Mouse (Mus musculus) brain, embryonic 14.5 days (tissue): Measurements from ENCODE around the gene Herc4. TPM values are rescaled to one million over a fixed set of nuclear protein-coding genes. Genes with fewer than 3 reads are reported as not detected.

Experiments used
- DNase-seq: peaks from one replicate; pipeline ENCODE4 v3.0.0-alpha.2; 2011; ENCODE audit warnings: low read depth
- CTCF ChIP-seq: fragments of 200-500 bp; IDR thresholded peaks from 2 replicates; pipeline ENCODE4 v1.5.1; 2012; ENCODE audit warnings: inconsistent platforms, mild to moderate bottlenecking, moderate library complexity, borderline replicate concordance; ENCODE audit not compliant: insufficient read depth, insufficient read length; ENCODE audit errors: extremely low read depth
- POLR2A ChIP-seq: fragments of 200-500 bp; IDR thresholded peaks from 2 replicates; pipeline ENCODE4 v1.6.1; 2012; ENCODE audit warnings: mild to moderate bottlenecking, inconsistent platforms, borderline replicate concordance; ENCODE audit not compliant: poor library complexity, insufficient read depth, insufficient read length, severe bottlenecking; ENCODE audit errors: extremely low read depth
- polyA plus RNA-seq: library from polyadenylated mRNA; depleted of rRNA; stranded (reverse); fragments of >200 nt; gene quantifications from 2 replicates; pipeline ENCODE4 v1.2.3, GENCODE M21; 2012

The Herc4 gene
- polyA plus RNA-seq, 1 experiment: 36.2 TPM

GRCm38 (mm10) chr10:63237206-63237605 lies 6.4 kb upstream of the Herc4 start:
- DNase-seq: no peak
- TF ChIP-seq POLR2A (no peak), CTCF (no peak)

- DNase-seq: no peak
- TF ChIP-seq POLR2A (no peak), CTCF (no peak)
Measured at GRCm38 (mm10) chr10:63238090-63238489, 5.5 kb upstream of the Herc4 start.

- TF ChIP-seq CTCF (no peak), POLR2A (no peak)
- DNase-seq: no peak
Measured at GRCm38 (mm10) chr10:63239848-63240247, 3.8 kb upstream of the Herc4 start.

GRCm38 (mm10) chr10:63240868-63241271 lies 2.7 kb upstream of the Herc4 start:
- TF ChIP-seq CTCF: no peak
- TF ChIP-seq POLR2A: no peak
- DNase-seq: no peak

GRCm38 (mm10) chr10:63242798-63243435 lies 693 bp upstream of the Herc4 start:
- DNase-seq: no peak
- TF ChIP-seq CTCF (no peak), POLR2A (no peak)

GRCm38 (mm10) chr10:63244055-63244671 lies 553 bp downstream of the Herc4 start:
- DNase-seq: no peak
- no peak for TF ChIP-seq CTCF
- no peak for TF ChIP-seq POLR2A

GRCm38 (mm10) chr10:63244746-63245145 lies 1.1 kb downstream of the Herc4 start:
- DNase-seq: peak; percentile 49
- TF ChIP-seq POLR2A (no peak), CTCF (peak; percentile 34; the same call in 1 of the 2 replicates)

GRCm38 (mm10) chr10:63245846-63246245 lies 2.2 kb downstream of the Herc4 start:
- TF ChIP-seq POLR2A (no peak), CTCF (no peak)
- no peak for DNase-seq

GRCm38 (mm10) chr10:63247457-63247856 lies 3.8 kb downstream of the Herc4 start:
- DNase-seq: no peak
- no peak for TF ChIP-seq POLR2A
- no peak for TF ChIP-seq CTCF

- no peak for DNase-seq
- TF ChIP-seq CTCF: no peak
- TF ChIP-seq POLR2A: no peak
Measured at GRCm38 (mm10) chr10:63248421-63248820, 4.8 kb downstream of the Herc4 start.

- no peak for DNase-seq
Measured at GRCm38 (mm10) chr10:63258696-63259095, 15.1 kb downstream of the Herc4 start.

GRCm38 (mm10) chr10:63259340-63259739 lies 15.7 kb downstream of the Herc4 start:
- TF ChIP-seq POLR2A: no peak
- no peak for TF ChIP-seq CTCF
- no peak for DNase-seq

More at GRCm38 (mm10) chr10:63258696-63259095, 15.1 kb downstream of the Herc4 start:
- TF ChIP-seq CTCF (no peak), POLR2A (no peak)
